Mouse (Mus musculus) kidney, postnatal 4 days (tissue): ENCODE results near the gene C9.

Source experiments
- DNase-seq, 2 experiments: peaks; one replicate each; pipeline ENCODE4 v3.0.0; 2021; ENCODE audit warnings: mixed read lengths in 2 of 2

C9 gene

DNA sequence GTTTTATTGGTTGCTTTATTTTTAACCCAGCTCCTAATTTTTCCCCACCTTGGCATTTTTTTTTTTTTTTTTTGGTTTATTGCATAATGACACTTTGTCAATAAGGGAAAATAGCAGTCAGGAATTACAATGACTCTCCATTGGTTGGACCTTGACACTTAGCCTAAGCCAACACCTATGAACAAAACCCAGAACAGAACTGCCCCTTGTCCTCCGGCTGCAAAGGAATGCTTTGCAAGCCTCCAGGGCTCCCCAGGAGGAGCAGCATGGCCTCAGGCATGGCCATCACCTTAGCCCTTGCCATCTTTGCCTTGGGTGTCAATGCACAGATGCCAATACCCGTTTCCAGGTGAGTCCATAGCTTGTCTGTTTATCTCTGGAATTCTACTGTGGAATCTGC, at the start of gene C9:
C9 (plus strand) TSS at position 193 of the 400 bp plus-strand sequence.
- no peak for DNase-seq

DNA sequence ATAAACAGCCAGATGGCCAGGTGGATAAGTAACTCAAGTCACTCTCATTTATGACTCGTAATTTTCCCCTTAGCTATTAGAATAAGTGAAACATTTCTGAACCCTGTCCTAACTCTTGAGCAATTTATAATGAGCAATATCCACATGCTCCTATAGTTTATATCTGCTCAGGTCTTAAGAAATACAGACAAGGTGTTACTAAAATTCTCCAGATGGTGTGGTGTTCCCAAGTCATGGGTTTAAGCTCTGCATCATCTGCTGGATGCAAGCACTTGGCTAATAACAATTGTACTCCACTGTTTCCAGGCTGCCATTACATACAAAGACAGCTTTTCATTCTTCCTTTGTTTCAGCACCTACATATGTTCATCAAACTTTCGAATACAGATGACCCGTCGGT, 46.9 kb upstream of the C9 start:
- DNase-seq: no peak

DNA sequence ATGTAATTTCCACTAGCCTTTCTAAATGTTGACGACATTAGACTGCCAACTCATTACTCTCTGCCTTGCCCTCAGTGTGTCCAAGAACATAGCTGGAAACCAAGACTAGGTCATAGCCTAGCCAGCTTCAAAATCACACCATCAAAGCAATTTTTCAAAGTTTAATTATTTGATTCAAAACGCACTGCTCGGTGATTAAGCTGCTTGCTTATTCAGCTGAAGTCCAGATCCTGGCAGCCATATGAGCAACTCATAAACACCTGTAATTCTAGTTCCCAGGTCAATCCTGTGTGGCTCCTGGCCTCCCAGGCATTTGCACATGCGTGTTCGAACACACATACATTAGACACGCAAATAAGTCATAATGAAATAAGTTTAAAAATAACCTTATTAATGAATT, 46.2 kb upstream of the C9 start:
- DNase-seq: no peak

DNA sequence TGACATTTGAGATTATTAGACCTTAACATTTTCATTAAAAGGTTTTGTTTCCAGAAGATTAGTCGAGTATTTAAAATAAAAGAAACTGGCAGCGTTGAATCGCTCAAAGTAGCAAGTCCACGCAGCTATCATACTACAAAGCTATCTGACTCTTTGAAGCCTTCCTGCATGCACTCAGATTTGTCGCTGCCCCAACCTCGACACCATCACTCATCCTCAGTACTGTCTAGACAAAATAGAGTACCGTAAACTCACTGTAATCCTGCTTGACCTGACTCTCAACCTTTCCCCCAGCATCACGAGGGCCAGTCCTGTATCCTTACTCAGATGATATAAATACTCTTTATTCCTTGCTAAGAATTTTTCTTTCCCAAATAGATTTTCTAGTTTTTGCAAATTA, 45.0 kb upstream of the C9 start:
- DNase-seq: no peak

DNA sequence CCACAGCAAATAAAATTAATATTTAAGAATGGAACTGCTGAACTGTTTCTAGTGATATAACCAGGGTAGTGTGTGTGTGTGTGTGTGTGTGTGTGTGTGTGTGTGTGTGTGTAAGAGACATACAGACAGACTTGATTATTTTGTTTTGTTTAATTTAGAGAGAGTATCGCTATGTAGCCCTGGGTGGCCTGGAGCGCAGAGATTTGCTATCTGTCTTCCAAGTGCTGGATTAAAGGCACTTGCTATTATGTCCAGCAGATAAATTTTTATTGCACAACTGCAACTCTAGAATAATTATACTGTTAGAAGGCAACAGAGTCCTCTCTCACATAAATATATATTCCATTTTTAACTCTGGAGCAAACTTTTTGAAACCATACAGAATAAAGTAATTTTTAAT, 42.7 kb upstream of the C9 start:
- no peak for DNase-seq

DNA sequence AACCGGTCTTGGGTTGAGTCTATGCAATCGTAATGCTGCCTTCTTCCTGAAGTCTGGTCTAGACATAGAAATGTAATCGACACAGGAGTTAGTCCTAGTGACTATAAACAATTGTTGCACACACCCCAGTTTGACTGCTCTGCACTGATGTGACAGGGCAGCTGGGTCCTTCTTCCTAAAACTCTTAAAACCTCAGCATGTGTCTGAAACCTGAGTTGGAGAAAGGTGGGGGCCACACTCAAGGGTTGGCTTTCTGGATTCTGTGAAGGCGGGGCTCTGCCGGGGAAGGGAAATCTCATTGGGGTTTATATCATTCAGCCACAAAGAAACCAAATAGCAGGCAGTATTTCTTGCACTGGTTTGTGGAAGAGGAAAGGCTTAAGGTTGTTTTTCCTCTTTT, 41.0 kb upstream of the C9 start:
- DNase-seq: no peak

DNA sequence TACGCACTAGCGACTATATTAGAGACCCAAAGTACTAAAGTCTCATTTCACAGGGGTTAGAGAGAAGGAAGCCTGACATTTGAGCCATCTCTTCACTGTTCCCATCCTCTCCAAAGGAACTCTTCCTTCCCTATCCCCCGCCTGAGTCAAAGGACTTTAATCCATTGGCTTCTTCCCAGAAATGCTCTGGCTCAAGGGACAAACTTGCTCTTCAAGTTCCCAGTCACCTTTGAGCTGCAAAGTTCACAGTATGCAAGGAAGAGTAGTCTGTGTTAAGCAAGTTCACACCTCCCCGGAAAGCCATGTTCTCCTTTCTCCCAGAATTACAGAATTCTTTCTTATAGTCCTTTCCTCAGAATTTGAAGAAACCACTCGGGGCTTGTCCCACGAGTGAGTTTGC, 38.4 kb upstream of the C9 start:
- DNase-seq: no peak

DNA sequence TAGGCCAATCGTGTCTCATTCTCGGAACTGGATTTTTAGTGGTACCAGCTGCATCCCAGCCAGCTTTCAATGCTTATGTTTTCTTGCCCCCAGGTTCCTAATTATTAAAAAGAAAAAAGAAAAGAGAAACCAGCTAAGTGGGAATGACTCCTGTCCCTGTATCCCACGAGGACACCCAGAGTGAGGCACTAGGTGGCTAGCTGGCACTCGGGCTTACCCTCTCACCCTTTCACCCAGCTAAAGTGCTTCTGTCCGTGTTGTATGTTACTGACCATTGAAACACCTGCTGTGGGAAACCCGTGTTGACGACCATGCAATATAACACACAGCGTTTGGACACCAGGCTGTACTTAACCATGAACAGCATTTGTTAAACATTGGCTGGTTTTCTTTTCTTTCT, 36.1 kb upstream of the C9 start:
- DNase-seq: no peak

DNA sequence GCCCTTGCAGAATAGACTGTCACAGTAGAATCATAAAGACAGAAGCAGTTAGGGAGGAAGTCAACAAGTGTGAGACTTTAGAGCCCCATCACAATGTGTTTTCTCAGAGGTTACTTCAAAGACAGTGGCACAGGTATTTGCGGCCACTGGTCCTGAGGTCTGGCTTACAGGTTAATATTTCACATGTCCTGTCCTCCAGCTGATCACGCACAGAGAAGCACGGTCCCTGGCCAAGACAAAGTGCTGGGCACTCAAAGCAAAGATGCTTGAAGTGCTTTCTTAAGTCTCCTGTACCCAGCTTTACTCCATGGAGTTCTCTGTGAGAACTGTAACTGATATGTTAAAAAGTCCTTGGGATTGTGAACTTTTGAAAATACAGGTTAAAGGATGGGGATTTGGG, 35.0 kb upstream of the C9 start:
- DNase-seq: no peak

DNA sequence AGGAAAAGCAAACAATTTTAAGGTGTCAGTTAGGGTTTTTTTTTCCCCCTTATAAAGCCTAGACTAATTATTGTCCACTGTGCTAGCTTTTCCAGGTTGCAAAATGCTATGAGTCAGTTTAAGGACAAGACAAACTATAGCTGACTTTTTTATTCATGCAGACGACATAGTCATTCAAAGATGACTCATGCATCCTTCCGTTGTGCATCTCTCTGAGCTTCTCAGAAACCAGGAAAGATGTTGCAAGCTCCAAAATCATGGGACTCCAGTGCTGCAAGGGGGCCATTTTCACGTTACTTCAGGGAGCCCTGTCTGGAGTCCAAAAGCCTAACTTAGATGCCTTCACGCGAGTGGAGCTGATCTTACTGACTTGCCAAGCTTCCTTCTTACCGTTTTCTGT, 33.8 kb upstream of the C9 start:
- no peak for DNase-seq

DNA sequence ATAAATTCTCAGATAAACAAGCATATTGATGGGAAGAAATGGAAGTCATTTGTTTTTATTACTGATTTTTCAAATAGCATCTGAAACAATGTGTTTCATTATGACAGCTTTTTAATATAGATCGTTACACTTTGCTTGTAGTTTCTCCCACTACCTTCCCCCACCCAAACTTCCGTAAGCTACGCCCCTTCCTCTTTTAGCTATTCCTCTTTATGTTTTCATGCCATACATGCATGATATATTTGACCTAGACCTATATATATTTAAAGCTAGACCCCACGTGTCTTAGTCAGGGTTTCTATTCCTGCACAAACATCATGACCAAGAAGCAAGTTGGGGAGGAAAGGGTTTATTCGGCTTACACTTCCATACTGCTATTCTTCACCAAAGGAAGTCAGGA, 29.8 kb upstream of the C9 start:
- DNase-seq: no peak

DNA sequence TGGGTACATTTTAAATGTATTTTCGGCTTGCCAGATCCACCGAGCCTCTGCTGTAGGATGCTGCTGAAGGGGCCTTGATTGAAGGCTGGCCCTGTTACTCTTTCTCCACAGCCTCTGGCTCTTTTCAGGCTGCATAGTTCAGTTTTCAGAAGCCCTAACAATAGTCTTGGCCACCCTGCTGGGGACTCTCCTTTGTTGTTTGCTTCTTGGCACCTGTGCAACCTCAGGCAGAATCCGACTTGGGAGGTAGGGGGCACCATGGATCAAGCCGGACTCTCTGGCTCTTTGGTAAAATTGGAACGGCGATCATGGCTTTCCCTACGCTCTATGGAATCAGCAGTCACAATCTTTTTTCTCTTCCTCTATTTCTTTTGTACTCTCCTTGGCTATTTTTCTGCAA, 13.3 kb upstream of the C9 start:
- no peak for DNase-seq

DNA sequence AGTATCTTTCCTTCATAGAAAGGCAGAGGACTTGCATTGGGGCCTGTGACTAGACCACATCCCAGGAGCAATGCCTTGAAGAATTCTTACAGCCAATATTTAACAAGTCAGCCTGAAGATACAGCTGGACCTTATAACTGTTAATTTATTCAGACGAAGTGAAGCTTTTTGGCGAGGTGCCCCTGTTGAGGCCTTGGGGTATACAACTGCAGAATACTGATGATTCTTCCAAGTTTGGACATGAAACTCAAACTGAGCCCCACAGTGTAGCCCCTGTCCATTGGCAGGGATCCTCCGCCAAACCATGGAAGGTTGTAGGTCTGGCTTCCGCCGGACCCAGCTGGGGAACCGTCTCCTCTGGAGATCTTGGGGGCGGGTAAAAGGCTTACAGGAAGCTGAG, 12.7 kb upstream of the C9 start:
- DNase-seq: peak; percentile 82 to 87

DNA sequence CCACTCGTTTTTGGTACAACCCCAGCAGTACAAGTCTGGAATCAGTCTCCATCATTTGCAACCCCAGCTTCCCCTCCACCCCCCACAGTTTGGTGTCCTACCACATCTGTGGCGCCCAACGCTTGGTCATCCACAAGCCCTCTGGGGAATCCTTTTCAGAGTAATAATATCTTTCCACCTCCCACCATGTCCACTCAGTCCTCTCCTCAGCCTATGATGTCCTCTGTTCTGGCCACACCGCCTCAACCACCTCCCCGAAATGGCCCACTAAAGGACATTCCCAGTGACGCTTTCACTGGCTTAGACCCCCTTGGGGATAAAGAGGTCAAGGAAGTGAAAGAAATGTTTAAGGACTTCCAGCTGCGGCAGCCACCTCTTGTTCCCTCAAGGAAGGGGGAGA, 9.8 kb upstream of the C9 start:
- no peak for DNase-seq

DNA sequence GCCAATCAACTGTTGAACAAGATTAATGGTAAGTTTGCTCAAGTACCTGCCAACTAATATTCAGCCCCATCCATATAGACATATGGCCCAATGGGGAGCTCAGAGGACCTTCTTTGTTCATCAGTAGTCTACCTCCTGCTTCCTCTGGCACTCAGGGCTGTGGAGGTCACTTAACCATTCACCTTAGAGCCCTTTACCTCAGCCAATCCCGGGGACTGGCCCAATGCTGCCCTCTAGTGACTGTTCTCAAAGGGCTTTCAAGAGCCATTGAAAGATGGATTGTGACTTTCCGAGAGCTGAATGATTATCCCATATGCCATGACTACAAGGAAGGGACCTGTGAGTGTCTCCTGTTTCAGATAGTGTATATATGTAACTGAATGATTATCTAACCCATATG, 9.4 kb upstream of the C9 start:
- peak; percentile 57 to 72 for DNase-seq

DNA sequence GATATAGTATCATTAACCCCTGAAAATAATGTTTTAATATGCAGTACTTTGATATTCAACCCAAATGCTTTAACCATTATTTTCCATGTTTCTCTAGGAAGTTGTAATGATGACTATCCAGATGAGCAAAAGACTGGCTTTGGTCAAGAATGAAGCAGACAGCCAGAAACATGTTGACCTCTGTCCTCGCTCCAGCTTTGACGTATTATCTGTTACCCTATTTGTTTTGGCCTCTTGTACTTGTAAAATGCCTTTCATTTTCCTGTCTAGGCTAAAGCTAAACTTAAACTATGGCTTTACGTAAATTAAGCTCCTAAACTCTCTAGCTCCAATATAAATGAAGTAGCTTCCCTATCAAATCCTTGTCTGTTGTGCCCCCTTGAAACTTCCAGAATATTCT, 6.4 kb upstream of the C9 start:
- no peak for DNase-seq

DNA sequence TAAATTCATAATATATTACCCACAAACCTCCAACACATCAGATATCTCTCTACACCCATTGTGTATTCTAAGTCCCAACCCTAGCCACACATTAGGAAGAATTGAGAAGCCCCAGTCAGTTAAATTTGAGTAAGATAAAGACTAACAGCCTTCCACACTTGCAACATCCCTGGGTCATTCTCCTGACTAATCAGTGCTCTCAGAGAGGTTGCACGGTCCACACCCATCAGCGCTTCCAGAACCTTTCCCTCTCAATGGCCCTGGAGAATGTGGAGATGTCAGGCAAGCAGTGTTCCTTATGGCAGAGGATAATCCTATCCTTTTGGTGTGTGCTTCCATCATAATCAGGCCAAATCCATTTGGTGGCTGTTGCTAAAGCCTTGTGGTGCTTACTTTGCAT, 675 bp upstream of the C9 start:
- DNase-seq: no peak

DNA sequence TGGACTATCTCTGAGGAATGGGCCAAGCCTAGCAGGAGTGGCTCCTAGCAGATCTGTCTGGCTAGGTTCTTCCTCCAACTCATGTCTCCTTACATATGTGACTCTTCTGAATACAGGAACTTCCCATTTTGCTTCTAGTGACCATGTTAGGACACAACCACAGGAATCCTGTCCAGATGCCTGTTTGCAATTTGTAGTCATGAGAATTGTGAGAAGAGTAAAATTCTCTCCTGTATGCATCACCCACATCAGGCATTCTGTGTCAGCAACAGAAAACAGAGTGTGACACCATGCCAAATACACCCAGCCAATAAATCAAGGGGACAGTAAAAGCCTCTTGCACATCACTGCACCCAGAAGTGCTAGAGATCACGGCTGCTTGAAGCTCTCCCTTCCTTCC, 1.1 kb downstream of the C9 start:
- no peak for DNase-seq

DNA sequence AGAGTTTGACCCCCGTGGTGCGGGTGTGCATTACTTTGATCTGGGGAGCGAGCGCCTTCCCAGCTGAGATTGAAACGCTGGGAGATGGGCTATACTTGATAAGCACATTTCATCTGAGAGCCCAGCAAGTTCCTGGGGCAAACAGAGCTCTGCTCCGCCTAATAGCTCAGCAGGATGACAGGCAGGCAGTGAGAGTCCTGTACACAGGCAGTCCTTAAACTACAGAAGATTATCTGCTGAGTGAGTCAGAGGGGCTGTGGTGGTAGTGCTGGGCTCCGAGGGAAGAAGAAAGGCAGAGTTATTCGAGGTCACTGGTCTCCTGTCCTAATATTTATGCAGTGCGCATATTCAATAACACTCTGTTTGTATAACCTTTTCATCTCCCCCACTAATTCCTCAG, 3.8 kb downstream of the C9 start:
- DNase-seq: no peak

DNA sequence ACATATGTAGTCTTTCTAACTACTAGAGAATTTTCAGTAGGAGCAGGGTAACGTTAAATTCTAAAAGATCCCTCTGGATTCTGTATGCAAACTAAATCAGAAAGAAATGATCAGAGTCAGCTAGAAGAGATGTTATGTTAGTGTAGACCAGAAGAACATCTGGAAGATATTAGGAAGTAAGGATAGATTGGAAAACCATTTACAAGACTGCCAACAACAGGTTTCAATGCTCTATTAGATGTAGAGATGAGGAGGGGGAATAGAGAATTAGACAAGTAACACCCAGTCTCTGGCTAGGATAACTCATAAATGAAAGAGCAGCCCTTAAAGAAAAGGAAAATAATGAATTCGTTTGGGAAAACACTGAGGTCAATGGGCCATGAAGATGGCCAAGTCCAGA, 9.3 kb downstream of the C9 start:
- no peak for DNase-seq

DNA sequence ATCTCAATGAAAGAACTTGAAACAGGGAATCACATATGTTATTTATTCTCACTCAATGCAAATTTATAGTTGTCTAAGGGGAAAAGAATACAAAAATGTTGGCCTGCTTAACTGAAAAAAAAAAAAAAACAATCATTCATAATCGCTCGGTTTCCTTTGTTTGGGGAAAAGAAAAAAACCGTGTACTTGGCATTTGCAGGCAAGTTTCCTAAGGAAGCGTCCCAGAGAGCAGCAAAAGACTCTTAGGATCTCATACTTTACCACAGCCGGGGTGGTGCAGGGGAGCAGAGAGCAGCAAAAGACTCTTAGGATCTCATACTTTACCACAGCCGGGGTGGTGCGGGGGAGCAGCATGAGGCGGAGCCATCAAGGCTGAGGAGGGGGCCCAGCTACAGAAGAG, 16.3 kb downstream of the C9 start:
- peak in 1 of 2 experiments; percentile 19 for DNase-seq

DNA sequence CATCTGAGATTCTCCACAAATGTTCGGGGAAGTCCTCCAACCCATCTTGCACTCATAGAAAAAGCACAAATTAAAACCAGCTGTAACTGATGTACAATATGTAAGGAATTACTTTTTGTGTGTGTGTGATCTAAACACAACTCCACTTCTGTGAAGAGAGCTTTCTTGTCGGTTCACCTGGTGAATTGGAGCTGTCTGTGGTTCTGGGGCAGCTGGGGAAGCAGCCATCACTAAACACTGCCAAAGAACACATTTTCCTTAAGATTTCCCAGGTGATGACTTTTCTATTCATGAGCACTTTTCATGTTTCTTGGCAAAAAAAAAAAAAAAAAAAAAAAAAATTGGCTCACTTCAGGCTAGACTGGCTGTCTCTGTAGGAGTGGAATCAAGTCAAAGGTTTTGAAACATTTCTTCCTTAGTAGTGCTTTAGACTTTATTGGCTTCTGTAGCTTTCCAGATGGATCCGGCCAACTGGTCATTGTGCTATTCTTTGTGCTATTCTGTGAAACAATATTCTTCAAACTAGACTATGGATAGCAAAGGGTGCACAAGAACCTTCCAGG, 18.3 kb downstream of the C9 start:
- DNase-seq: no peak

DNA sequence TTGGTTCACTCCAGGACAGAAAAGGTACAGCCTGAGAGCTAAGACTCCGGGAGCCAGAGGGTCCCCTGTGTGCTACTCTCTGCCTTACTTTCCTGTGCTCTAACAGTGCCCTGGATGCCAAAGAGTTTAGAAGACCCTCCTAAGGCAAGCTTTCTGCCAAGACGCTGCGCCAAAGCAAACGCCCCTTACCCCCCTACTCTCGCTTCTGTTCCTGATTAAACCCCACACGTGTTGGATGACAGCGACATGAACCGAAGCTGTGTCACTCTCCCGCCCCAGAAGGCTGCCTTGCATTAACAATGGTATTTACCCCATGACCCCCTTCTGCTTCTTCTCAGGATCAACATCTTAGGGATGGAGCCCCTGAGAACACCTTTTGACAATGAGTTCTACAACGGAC, 21.9 kb downstream of the C9 start:
- DNase-seq: no peak

DNA sequence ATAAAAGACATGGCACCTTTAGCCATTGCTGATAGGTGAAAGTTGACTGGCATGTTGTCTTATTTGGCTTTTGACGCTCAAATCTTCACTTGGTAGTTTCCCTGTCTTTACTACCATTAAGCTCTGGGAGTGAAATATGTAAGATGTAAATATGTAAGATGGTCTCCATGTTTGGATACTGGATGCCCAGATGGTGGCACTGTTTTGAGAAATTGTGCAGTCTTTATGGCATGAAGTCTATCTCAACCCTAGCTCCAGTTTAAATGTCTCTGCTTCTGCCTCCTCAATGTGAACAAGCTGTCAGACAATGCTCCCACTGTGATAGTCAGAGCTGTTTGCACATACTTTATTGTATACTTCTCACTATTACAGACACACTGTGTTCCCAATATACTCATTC, 23.7 kb downstream of the C9 start:
- no peak for DNase-seq

DNA sequence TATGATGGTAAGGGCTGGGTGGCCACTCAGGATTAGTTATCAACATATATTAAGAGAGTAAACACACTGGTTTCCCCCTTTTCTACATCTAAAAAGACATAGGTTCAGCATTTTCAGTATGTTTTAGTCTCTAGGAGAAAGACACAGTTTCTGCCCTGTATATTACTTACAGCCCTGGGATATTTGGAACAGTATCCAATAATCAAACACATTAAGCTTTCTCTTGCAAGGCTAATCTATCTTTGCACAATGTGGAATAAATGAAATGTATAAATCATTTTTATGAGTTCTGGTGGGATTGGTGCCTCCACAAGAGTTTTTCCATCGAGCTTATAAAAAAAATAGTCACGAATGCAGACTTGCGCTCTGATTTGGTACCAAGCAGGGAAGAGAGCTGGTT, 24.3 kb downstream of the C9 start:
- no peak for DNase-seq

DNA sequence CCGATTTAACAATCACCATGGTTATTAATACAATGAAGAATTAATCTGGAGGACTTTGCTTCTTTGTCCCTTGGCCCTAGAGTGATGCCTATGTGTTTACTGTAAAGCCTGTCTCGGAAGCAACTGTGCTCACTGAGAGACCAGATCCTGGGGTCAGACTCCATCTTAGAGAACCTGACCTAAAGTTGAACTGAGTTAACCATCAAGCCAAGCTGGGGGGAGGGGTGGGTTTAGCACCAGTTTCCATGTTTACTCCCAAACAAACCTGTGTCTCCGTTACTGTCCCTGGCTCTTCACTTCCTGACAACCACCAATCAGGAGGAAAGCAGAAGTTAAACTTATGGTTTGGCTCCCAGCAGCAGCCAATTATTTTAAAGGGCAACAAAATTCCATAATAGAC, 38.4 kb downstream of the C9 start:
- DNase-seq: peak; percentile 9 to 42
